Mouse (Mus musculus): ENCODE measurements around the gene Noc2l.

Gene Noc2l

GRCm38 (mm10) chr4:156235808-156236533 is at the start of gene Noc2l:
TSS of gene Noc2l (plus strand) at chr4:156236010.
- DNase-seq = peak; percentile 90

GRCm38 (mm10) chr4:156188162-156188810 is 47.5 kb upstream of the Noc2l start:
- DNase-seq = no peak

GRCm38 (mm10) chr4:156188811-156189323 is 46.9 kb upstream of the Noc2l start:
- peak; percentile 41 for DNase-seq

GRCm38 (mm10) chr4:156192421-156193199 is 43.2 kb upstream of the Noc2l start:
- no peak for DNase-seq

- DNase-seq = no peak
Measured at GRCm38 (mm10) chr4:156193200-156193590, 42.6 kb upstream of the Noc2l start.

GRCm38 (mm10) chr4:156193906-156194305 is 41.9 kb upstream of the Noc2l start:
- no peak for DNase-seq

GRCm38 (mm10) chr4:156194346-156194745 is 41.5 kb upstream of the Noc2l start:
- DNase-seq = no peak

GRCm38 (mm10) chr4:156195927-156196870 is 39.6 kb upstream of the Noc2l start:
- DNase-seq = peak; percentile 72

- peak; percentile 76 for DNase-seq
Measured at GRCm38 (mm10) chr4:156197131-156197828, 38.5 kb upstream of the Noc2l start, which contains the start of gene Agrn. TSS of gene Agrn (minus strand) at chr4:156197488.

GRCm38 (mm10) chr4:156197829-156198205 is 38.0 kb upstream of the Noc2l start:
- DNase-seq = peak; percentile 91

- DNase-seq = no peak
Measured at GRCm38 (mm10) chr4:156200623-156201475, 35.0 kb upstream of the Noc2l start, which contains the start of gene Isg15. TSS of gene Isg15 (minus strand) at chr4:156200818.

- peak; percentile 40 for DNase-seq
Measured at GRCm38 (mm10) chr4:156202462-156202893, 33.3 kb upstream of the Noc2l start.

GRCm38 (mm10) chr4:156203001-156203412 is 32.8 kb upstream of the Noc2l start, which contains the start of gene AW011738:
TSS of gene AW011738 (plus strand) at chr4:156203304.
- DNase-seq = peak; percentile 84

- DNase-seq = peak; percentile 52
Measured at GRCm38 (mm10) chr4:156203413-156204131, 32.2 kb upstream of the Noc2l start.

- DNase-seq = no peak
Measured at GRCm38 (mm10) chr4:156208872-156209271, 26.9 kb upstream of the Noc2l start.

- no peak for DNase-seq
Measured at GRCm38 (mm10) chr4:156209963-156210635, 25.7 kb upstream of the Noc2l start.

GRCm38 (mm10) chr4:156213134-156213533 is 22.7 kb upstream of the Noc2l start:
- no peak for DNase-seq

- DNase-seq = no peak
Measured at GRCm38 (mm10) chr4:156215649-156216048, 20.2 kb upstream of the Noc2l start, which contains the start of gene Perm1. TSS of gene Perm1 (plus strand) at chr4:156215868.

GRCm38 (mm10) chr4:156216196-156216595 is 19.6 kb upstream of the Noc2l start:
- DNase-seq = no peak

Data from cerebellum, adult 9-11 months (tissue).